ENCODE assay signal across 8 mouse cellular contexts in the genomic region with DNA sequence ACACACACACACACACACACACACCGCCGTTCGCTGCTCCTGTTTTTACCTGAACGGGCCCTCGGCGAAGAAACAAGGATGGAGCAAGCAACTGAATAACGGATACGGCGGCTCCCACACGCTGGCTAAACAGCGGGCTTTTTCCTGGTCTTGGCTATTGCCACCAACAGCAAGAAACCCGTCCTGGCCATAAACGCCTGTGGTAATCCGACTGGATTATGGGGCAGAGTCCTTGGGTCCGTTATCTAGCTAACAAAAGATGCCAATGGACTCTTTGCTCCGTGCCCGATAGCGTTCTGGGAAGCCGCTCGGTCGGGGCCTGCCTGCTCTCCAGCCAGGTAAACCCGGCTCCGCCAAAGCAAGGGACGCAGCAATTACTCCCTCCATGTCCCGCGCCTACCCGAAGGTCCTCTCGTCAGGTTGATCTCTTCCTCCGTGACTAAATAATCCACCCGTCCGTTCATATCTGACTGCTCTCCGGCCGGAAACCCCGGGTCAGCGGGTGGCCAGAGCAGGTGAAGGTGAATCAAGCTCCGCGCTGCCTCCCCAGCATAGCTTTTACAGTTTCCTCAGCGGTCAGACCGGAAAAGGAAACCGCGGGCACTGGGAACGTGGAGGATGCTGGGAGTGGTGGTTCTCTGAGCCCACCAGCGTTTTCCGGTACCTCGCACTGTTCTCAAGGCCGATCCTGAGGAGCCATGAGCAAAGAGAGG. TPM values are rescaled to one million over a fixed set of nuclear protein-coding genes. Genes with fewer than 3 reads are reported as not detected.
A peak's percentile ranks its signal among the peaks of the same experiment; 100 is the strongest.
DNase-seq lines count a peak whose midpoint lies in the region; ATAC-seq and TF ChIP-seq lines count a peak whose summit lies in the region.

TSS of gene Gm20498 (minus strand) at position 590 of the 713 bp plus-strand sequence.
TSS of gene Synj2bp (minus strand) at position 596 of the 713 bp plus-strand sequence.

- H3K27ac ChIP-seq in embryonic facial prominence, embryonic 13.5 days, result peak within 1 kb of the TSS; percentile 68
- peak within 1 kb of the TSS; percentile 87 for H3K27ac ChIP-seq in kidney, adult 2 months (ENCODE audit: insufficient read depth, low read depth, low read length)
- peak within 1 kb of the TSS; percentile 79 for H3K27ac ChIP-seq in limb, embryonic 12.5 days
- peak within 1 kb of the TSS; percentile 87 for H3K27ac ChIP-seq in midbrain, embryonic 15.5 days
- peak within 1 kb of the TSS; percentile 65; the same call in 1 of the 2 replicates for H3K27ac ChIP-seq in spleen, adult 2 months (ENCODE audit: insufficient read depth, low read length)

- no peaks in the 10 kb centered on the region for H3K36me3 ChIP-seq in embryonic facial prominence, embryonic 13.5 days
- H3K36me3 ChIP-seq in kidney, adult 2 months (ENCODE audit: control insufficient read depth, insufficient read depth, low read length), result no peaks in the 10 kb centered on the region
- no peaks in the 10 kb centered on the region for H3K36me3 ChIP-seq in limb, embryonic 12.5 days
- H3K36me3 ChIP-seq in midbrain, embryonic 15.5 days (replicated peaks), result no peaks in the 10 kb centered on the region
- no peaks in the 10 kb centered on the region for H3K36me3 ChIP-seq in spleen, adult 2 months (ENCODE audit: control insufficient read depth, insufficient read depth, low read length)

- H3K9ac ChIP-seq in embryonic facial prominence, embryonic 13.5 days, result peak within 1 kb of the TSS; percentile 88
- H3K9ac ChIP-seq in limb, embryonic 12.5 days (replicated peaks), result peak within 1 kb of the TSS; percentile 75
- H3K9ac ChIP-seq in midbrain, embryonic 15.5 days, result peak within 1 kb of the TSS; percentile 91

- peak within 1 kb of the TSS; percentile 83 for H3K4me3 ChIP-seq in embryonic facial prominence, embryonic 13.5 days
- peak within 1 kb of the TSS; percentile 88 for H3K4me3 ChIP-seq in kidney, adult 2 months (ENCODE audit: insufficient read depth, low read depth, low read length)
- H3K4me3 ChIP-seq in limb, embryonic 12.5 days (replicated peaks), result peak within 1 kb of the TSS; percentile 75
- peak within 1 kb of the TSS; percentile 93 for H3K4me3 ChIP-seq in midbrain, embryonic 15.5 days
- H3K4me3 ChIP-seq in spleen, adult 2 months (ENCODE audit: extremely low read depth, insufficient read depth, insufficient read length), result peak within 1 kb of the TSS; percentile 91

- H3K27me3 ChIP-seq in embryonic facial prominence, embryonic 13.5 days, result no peaks in the 10 kb centered on the region
- no peaks in the 10 kb centered on the region for H3K27me3 ChIP-seq in kidney, adult 2 months (replicated peaks; ENCODE audit: control insufficient read depth, insufficient read depth, low read length)
- no peaks in the 10 kb centered on the region for H3K27me3 ChIP-seq in limb, embryonic 12.5 days
- no peaks in the 10 kb centered on the region for H3K27me3 ChIP-seq in midbrain, embryonic 15.5 days (replicated peaks)
- no peaks in the 10 kb centered on the region for H3K27me3 ChIP-seq in spleen, adult 2 months (ENCODE audit: control insufficient read depth, insufficient read depth, low read length)

- no peak for TF ChIP-seq POLR2A in kidney, adult 2 months (IDR thresholded peaks at IDR 0.05; ENCODE audit: low read depth, low read length)
- peak; percentile 28; the same call in 1 of the 2 replicates for TF ChIP-seq POLR2A in spleen, adult 2 months (IDR thresholded peaks at IDR 0.05; ENCODE audit: low read depth, low read length)

- peak within 1 kb of the TSS; percentile 68 for H3K4me2 ChIP-seq in embryonic facial prominence, embryonic 13.5 days
- H3K4me2 ChIP-seq in limb, embryonic 12.5 days, result peak within 1 kb of the TSS; percentile 72
- peak within 1 kb of the TSS; percentile 66 for H3K4me2 ChIP-seq in midbrain, embryonic 15.5 days

- ATAC-seq in embryonic facial prominence, embryonic 13.5 days (ENCODE audit: insufficient number of reproducible peaks, insufficient read depth, low FRiP score, low TSS enrichment, low read depth), result peak; percentile 69; the same call in 1 of the 2 replicates
- ATAC-seq in limb, embryonic 12.5 days (ENCODE audit: insufficient number of reproducible peaks, insufficient read depth, low FRiP score, low TSS enrichment, low read depth), result peak; percentile 89
- ATAC-seq in midbrain, embryonic 15.5 days (replicated peaks), result peak; percentile 97

- H3K9me3 ChIP-seq in embryonic facial prominence, embryonic 13.5 days, result no peaks in the 10 kb centered on the region
- no peaks in the 10 kb centered on the region for H3K9me3 ChIP-seq in limb, embryonic 12.5 days
- no peaks in the 10 kb centered on the region for H3K9me3 ChIP-seq in midbrain, embryonic 15.5 days

- no peaks in the 10 kb centered on the region; the same call in 1 of the 2 replicates for H3K4me1 ChIP-seq in embryonic facial prominence, embryonic 13.5 days
- H3K4me1 ChIP-seq in kidney, adult 2 months (ENCODE audit: control insufficient read depth, insufficient read depth, low read length), result peaks cover 6% of the 10 kb centered on the region; the same call in 1 of the 2 replicates
- peaks cover 5% of the 10 kb centered on the region; the same call in 1 of the 2 replicates for H3K4me1 ChIP-seq in limb, embryonic 12.5 days (replicated peaks)
- H3K4me1 ChIP-seq in midbrain, embryonic 15.5 days, result peaks cover 23% of the 10 kb centered on the region
- H3K4me1 ChIP-seq in spleen, adult 2 months (ENCODE audit: control insufficient read depth, insufficient read depth, insufficient read length), result peaks cover 2% of the 10 kb centered on the region; the same call in 1 of the 2 replicates

- TF ChIP-seq CTCF in kidney, adult 2 months (conservative IDR thresholded peaks at IDR 0.05; ENCODE audit: insufficient read depth, insufficient read length, low read depth, low read length), result no peak
- no peak for TF ChIP-seq CTCF in spleen, adult 2 months (IDR thresholded peaks at IDR 0.05; ENCODE audit: extremely low read depth, insufficient read depth, insufficient read length, insufficient replicate concordance)

- DNase-seq in 3134 (ENCODE audit: extremely low read depth, insufficient read length, low spot score), result peak; percentile 81
- DNase-seq in adrenal gland, postnatal 36 days, result peak; percentile 88 to 90
- peak; percentile 88 to 89 for DNase-seq in heart, adult 18-20 months
- peak; percentile 94 for DNase-seq in kidney, adult 2 months
- DNase-seq in spleen, adult 2 months (ENCODE audit: low read depth in 1 of 2, low spot score in 2 of 2), result peak; percentile 55 to 80

- WGBS in embryonic facial prominence, embryonic 13.5 days, result under 1% methylated on average over 46 of the region's 46 CpGs
- under 1% methylated on average over 46 of the region's 46 CpGs for WGBS in kidney, adult 2 months
- under 1% methylated on average over 46 of the region's 46 CpGs for WGBS in limb, embryonic 12.5 days
- under 1% methylated on average over 46 of the region's 46 CpGs for WGBS in midbrain, embryonic 15.5 days
- WGBS in spleen, adult 2 months, result under 1% methylated on average over 46 of the region's 46 CpGs

RNA-seq across cellular contexts. Expression of gene Gm20498, which starts in this region (rescaled TPM):
- 10 to 100 TPM; 35.6 to 38.1 TPM for total RNA-seq in adrenal gland, postnatal 36 days (2021)
- polyA plus RNA-seq in embryonic facial prominence, embryonic 13.5 days (2015; fragmentation: Nextera tagmentation; extraction: Ambion mirVana), result 22.7 and 23.0 TPM in 2 replicates
- total RNA-seq in heart, adult 18-20 months (2021), result 10 to 100 TPM; 44.2 to 53.3 TPM
- polyA plus RNA-seq in kidney, adult 2 months (2012; rRNA removed), result 14.5 and 21.3 TPM in 2 replicates
- polyA plus RNA-seq in limb, embryonic 12.5 days (2016; fragmentation: Nextera tagmentation; extraction: Ambion mirVana), result 26.3 and 26.7 TPM in 2 replicates
- 32.5 and 41.0 TPM in 2 replicates for polyA plus RNA-seq in midbrain, embryonic 15.5 days (2015; fragmentation: Nextera tagmentation; extraction: Ambion mirVana)
- 4.7 and 7.5 TPM in 2 replicates for polyA plus RNA-seq in spleen, adult 2 months (2012; rRNA removed)

RNA-seq across cellular contexts. Expression of gene Synj2bp, which starts in this region (rescaled TPM):
- total RNA-seq in adrenal gland, postnatal 36 days (2021), result 10 to 100 TPM; 32.3 to 36.4 TPM
- 39.8 and 48.6 TPM in 2 replicates for polyA plus RNA-seq in embryonic facial prominence, embryonic 13.5 days (2015; fragmentation: Nextera tagmentation; extraction: Ambion mirVana)
- total RNA-seq in heart, adult 18-20 months (2021), result 10 to 100 TPM; 41.2 to 41.6 TPM
- 35.8 and 42.0 TPM in 2 replicates for polyA plus RNA-seq in kidney, adult 2 months (2012; rRNA removed)
- 35.6 and 39.5 TPM in 2 replicates for polyA plus RNA-seq in limb, embryonic 12.5 days (2016; fragmentation: Nextera tagmentation; extraction: Ambion mirVana)
- polyA plus RNA-seq in midbrain, embryonic 15.5 days (2015; fragmentation: Nextera tagmentation; extraction: Ambion mirVana), result 40.0 and 44.4 TPM in 2 replicates
- 10.7 and 13.7 TPM in 2 replicates for polyA plus RNA-seq in spleen, adult 2 months (2012; rRNA removed)

Comparison
In these comparisons a context has a peak if more than half of its experiments do, and no peak if none do; other contexts are left out.
1. Peak in every context shown above with its lines: DNase-seq, ATAC-seq, H3K4me3 ChIP-seq and H3K27ac ChIP-seq.